Mouse (Mus musculus): ENCODE results near the gene Trim63.

- TF ChIP-seq CTCF (IDR thresholded peaks at IDR 0.05; ENCODE audit: low read depth, low read length) (no peak), POLR2A (IDR thresholded peaks at IDR 0.05; ENCODE audit: extremely low read depth, insufficient read depth, low read length) (no peak)
These were observed 63.2 kb downstream of the Trim63 start for GRCm38 (mm10) chr4:134378089-134378615.
